Mouse (Mus musculus): ENCODE measurements at regions not wholly inside any gene's neighbourhood (a gene's known extent, or its start where the extent isn't known, plus 50 kb on each side); places are given as distances from the start of the nearest gene placed in this dataset.

GRCm38 (mm10) chr17:67409911-67410310, 55.7 kb upstream of the Ptprm start:
- no peak overlapping the region for H3K9ac ChIP-seq (ENCODE audit: low read depth, low read length)

DNA sequence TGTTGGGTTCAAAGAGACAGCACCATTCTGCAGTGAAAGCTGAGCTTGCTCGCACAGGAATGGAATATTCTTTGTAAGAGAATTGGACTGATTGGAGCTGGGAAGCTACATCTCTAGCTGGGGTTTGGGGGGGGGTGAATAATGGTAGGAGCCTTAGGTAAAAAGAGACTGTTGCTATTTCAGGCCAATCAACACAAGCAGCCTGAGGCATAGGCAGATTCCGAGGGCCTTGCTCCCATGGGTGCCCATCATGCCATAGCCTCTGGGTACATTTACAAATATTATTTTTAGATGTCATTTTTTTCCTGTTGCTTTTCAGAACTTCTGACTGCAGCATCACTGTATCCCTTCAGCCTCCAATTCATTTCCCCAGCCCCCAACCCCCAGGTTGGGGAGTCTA, 51.7 kb upstream of the Ptprm start:
- Histone ChIP-seq H3K27ac (replicated peaks; ENCODE audit: insufficient read depth, low read depth, low read length) (no peak overlapping the region), H3K79me2 (ENCODE audit: control insufficient read depth, insufficient read depth, low read length) (no peaks in the 10 kb centered on the region), H3K4me3 (ENCODE audit: insufficient read depth, low read depth, low read length) (no peak overlapping the region), H3K4me1 (ENCODE audit: control insufficient read depth, insufficient read depth, low read length) (no peaks in the 10 kb centered on the region), H3K36me3 (ENCODE audit: control insufficient read depth, insufficient read depth, low read length) (no peaks in the 10 kb centered on the region), H3K9ac (ENCODE audit: low read depth, low read length) (no peak overlapping the region), H3K27me3 (ENCODE audit: control insufficient read depth, insufficient read depth, low read length) (no peaks in the 10 kb centered on the region)
- no peak for DNase-seq (ENCODE audit: extremely low read depth, low read depth, low spot score)
- TF ChIP-seq CTCF (IDR thresholded peaks at IDR 0.05; ENCODE audit: low read depth, low read length): no peak
- no peak for TF ChIP-seq POLR2A (IDR thresholded peaks at IDR 0.05; ENCODE audit: extremely low read depth, insufficient read depth, low read length)
- WGBS: 88% methylated on average over 2 of the region's 2 CpGs

More at GRCm38 (mm10) chr17:67409911-67410310, 55.7 kb upstream of the Ptprm start:
- Histone ChIP-seq H3K79me2 (ENCODE audit: control insufficient read depth, insufficient read depth, low read length) (no peaks in the 10 kb centered on the region), H3K4me3 (ENCODE audit: insufficient read depth, low read depth, low read length) (no peak overlapping the region), H3K27me3 (ENCODE audit: control insufficient read depth, insufficient read depth, low read length) (no peaks in the 10 kb centered on the region), H3K36me3 (ENCODE audit: control insufficient read depth, insufficient read depth, low read length) (no peaks in the 10 kb centered on the region), H3K4me1 (ENCODE audit: control insufficient read depth, insufficient read depth, low read length) (no peaks in the 10 kb centered on the region), H3K27ac (replicated peaks; ENCODE audit: insufficient read depth, low read depth, low read length) (no peak overlapping the region)
- TF ChIP-seq POLR2A (IDR thresholded peaks at IDR 0.05; ENCODE audit: extremely low read depth, insufficient read depth, low read length) (no peak), CTCF (IDR thresholded peaks at IDR 0.05; ENCODE audit: low read depth, low read length) (no peak)
- no peak for DNase-seq (ENCODE audit: extremely low read depth, low read depth, low spot score)
- 71% methylated on average over 2 of the region's 2 CpGs for WGBS

All from liver, adult 2 months (tissue).